Mouse (Mus musculus): ENCODE results near the gene Taf9. TPM values are rescaled to one million over a fixed set of nuclear protein-coding genes. Genes with fewer than 3 reads are reported as not detected.
A peak's percentile ranks its signal among the peaks of the same experiment; 100 is the strongest.

The Taf9 gene
- polyA plus RNA-seq, 1 experiment from 2014 or later: 22.4 TPM

- peaks cover 10% of the 10 kb centered on the region for H3K27me3 ChIP-seq (ENCODE audit: control insufficient read depth, insufficient read depth, low read length)
- H3K27ac ChIP-seq (ENCODE audit: low read depth, low read length): no peak overlapping the region
- H3K4me1 ChIP-seq (replicated peaks; ENCODE audit: control insufficient read depth, insufficient read depth, low read length): peaks cover 3% of the 10 kb centered on the region; the same call in 1 of the 2 replicates
- no peaks in the 10 kb centered on the region for H3K9me3 ChIP-seq (ENCODE audit: control insufficient read depth, low read length)
- H3K9ac ChIP-seq (ENCODE audit: low read depth, low read length): no peak overlapping the region
- 59% methylated on average over 2 of the region's 2 CpGs for WGBS
- H3K4me2 ChIP-seq (replicated peaks; ENCODE audit: low read depth, low read length): no peak overlapping the region
- no peak for ATAC-seq (ENCODE audit: low FRiP score)
- no peak for DNase-seq (ENCODE audit: low spot score)
- no peaks in the 10 kb centered on the region for H3K36me3 ChIP-seq (ENCODE audit: control insufficient read depth, insufficient read depth, low read length)
- no peak overlapping the region for H3K4me3 ChIP-seq (ENCODE audit: low read depth, low read length)
These were observed 38.5 kb upstream of the Taf9 start for GRCm38 (mm10) chr13:100612903-100613302.

- Histone ChIP-seq H3K36me3 (ENCODE audit: control insufficient read depth, insufficient read depth, low read length) (no peaks in the 10 kb centered on the region), H3K27ac (ENCODE audit: low read depth, low read length) (no peak within 1 kb of the TSS), H3K4me1 (replicated peaks; ENCODE audit: control insufficient read depth, insufficient read depth, low read length) (peaks cover 3% of the 10 kb centered on the region; the same call in 1 of the 2 replicates), H3K27me3 (ENCODE audit: control insufficient read depth, insufficient read depth, low read length) (peaks cover 10% of the 10 kb centered on the region), H3K4me3 (ENCODE audit: low read depth, low read length) (peak within 1 kb of the TSS; percentile 49), H3K4me2 (replicated peaks; ENCODE audit: low read depth, low read length) (peak within 1 kb of the TSS; percentile 97), H3K9me3 (ENCODE audit: control insufficient read depth, low read length) (no peaks in the 10 kb centered on the region), H3K9ac (ENCODE audit: low read depth, low read length) (peak within 1 kb of the TSS; percentile 73)
- DNase-seq (ENCODE audit: low spot score) (peak; percentile 48), ATAC-seq (ENCODE audit: low FRiP score) (peak; percentile 51)
- WGBS: 2% methylated on average over 72 of the region's 77 CpGs
These were observed 34.9 kb upstream of the Taf9 start, which contains the start of gene Marveld2 for GRCm38 (mm10) chr13:100616181-100617087. Marveld2 (minus strand) TSS chr13:100616971.

GRCm38 (mm10) chr13:100617583-100617982 lies 33.8 kb upstream of the Taf9 start:
- no peaks in the 10 kb centered on the region for H3K9me3 ChIP-seq (ENCODE audit: control insufficient read depth, low read length)
- peaks cover 3% of the 10 kb centered on the region; the same call in 1 of the 2 replicates for H3K4me1 ChIP-seq (replicated peaks; ENCODE audit: control insufficient read depth, insufficient read depth, low read length)
- no peak overlapping the region for H3K27ac ChIP-seq (ENCODE audit: low read depth, low read length)
- no peak overlapping the region for H3K4me2 ChIP-seq (replicated peaks; ENCODE audit: low read depth, low read length)
- H3K36me3 ChIP-seq (ENCODE audit: control insufficient read depth, insufficient read depth, low read length): no peaks in the 10 kb centered on the region
- no peak for DNase-seq (ENCODE audit: low spot score)
- peaks cover 10% of the 10 kb centered on the region for H3K27me3 ChIP-seq (ENCODE audit: control insufficient read depth, insufficient read depth, low read length)
- H3K9ac ChIP-seq (ENCODE audit: low read depth, low read length): no peak overlapping the region
- ATAC-seq (ENCODE audit: low FRiP score): no peak
- WGBS: 81% methylated on average over 13 of the region's 13 CpGs
- no peak overlapping the region for H3K4me3 ChIP-seq (ENCODE audit: low read depth, low read length)

- Histone ChIP-seq H3K4me2 (replicated peaks; ENCODE audit: low read depth, low read length) (no peak overlapping the region), H3K9ac (ENCODE audit: low read depth, low read length) (no peak overlapping the region), H3K27me3 (ENCODE audit: control insufficient read depth, insufficient read depth, low read length) (no peaks in the 10 kb centered on the region; the same call in 1 of the 2 replicates), H3K4me1 (replicated peaks; ENCODE audit: control insufficient read depth, insufficient read depth, low read length) (no peaks in the 10 kb centered on the region), H3K4me3 (ENCODE audit: low read depth, low read length) (no peak overlapping the region), H3K9me3 (ENCODE audit: control insufficient read depth, low read length) (no peaks in the 10 kb centered on the region), H3K27ac (ENCODE audit: low read depth, low read length) (no peak overlapping the region), H3K36me3 (ENCODE audit: control insufficient read depth, insufficient read depth, low read length) (0 out of 2 replicates have a peak, but pooled peaks cover 3% of the 10 kb centered on the region)
- 87% methylated on average over 4 of the region's 4 CpGs for WGBS
- no peak for ATAC-seq (ENCODE audit: low FRiP score)
- no peak for DNase-seq (ENCODE audit: low spot score)
These were observed 29.1 kb upstream of the Taf9 start for GRCm38 (mm10) chr13:100622241-100622640.

- Histone ChIP-seq H3K9ac (ENCODE audit: low read depth, low read length) (no peak overlapping the region), H3K27me3 (ENCODE audit: control insufficient read depth, insufficient read depth, low read length) (no peaks in the 10 kb centered on the region), H3K4me2 (replicated peaks; ENCODE audit: low read depth, low read length) (no peak overlapping the region), H3K9me3 (ENCODE audit: control insufficient read depth, low read length) (no peaks in the 10 kb centered on the region), H3K36me3 (ENCODE audit: control insufficient read depth, insufficient read depth, low read length) (no peaks in the 10 kb centered on the region), H3K4me3 (ENCODE audit: low read depth, low read length) (no peak overlapping the region), H3K4me1 (replicated peaks; ENCODE audit: control insufficient read depth, insufficient read depth, low read length) (no peaks in the 10 kb centered on the region), H3K27ac (ENCODE audit: low read depth, low read length) (no peak overlapping the region)
- no peak for DNase-seq (ENCODE audit: low spot score)
- no peak for ATAC-seq (ENCODE audit: low FRiP score)
- 97% methylated on average over 3 of the region's 3 CpGs for WGBS
These were observed 17.2 kb upstream of the Taf9 start for GRCm38 (mm10) chr13:100634106-100634691.

- H3K27me3 ChIP-seq (ENCODE audit: control insufficient read depth, insufficient read depth, low read length): no peaks in the 10 kb centered on the region
- no peak for DNase-seq (ENCODE audit: low spot score)
- ATAC-seq (ENCODE audit: low FRiP score): no peak
- WGBS: 97% methylated on average over 4 of the region's 4 CpGs
- no peak overlapping the region for H3K4me2 ChIP-seq (replicated peaks; ENCODE audit: low read depth, low read length)
- peaks cover 8% of the 10 kb centered on the region; the same call in 1 of the 2 replicates for H3K36me3 ChIP-seq (ENCODE audit: control insufficient read depth, insufficient read depth, low read length)
- H3K9me3 ChIP-seq (ENCODE audit: control insufficient read depth, low read length): no peaks in the 10 kb centered on the region
- no peak overlapping the region for H3K27ac ChIP-seq (ENCODE audit: low read depth, low read length)
- H3K4me1 ChIP-seq (replicated peaks; ENCODE audit: control insufficient read depth, insufficient read depth, low read length): no peaks in the 10 kb centered on the region
- no peak overlapping the region for H3K4me3 ChIP-seq (ENCODE audit: low read depth, low read length)
- no peak overlapping the region for H3K9ac ChIP-seq (ENCODE audit: low read depth, low read length)
These were observed 8.7 kb upstream of the Taf9 start for GRCm38 (mm10) chr13:100642471-100643209.

GRCm38 (mm10) chr13:100648223-100648622 lies 3.2 kb upstream of the Taf9 start:
- H3K27ac ChIP-seq (ENCODE audit: low read depth, low read length): no peak overlapping the region
- no peak overlapping the region for H3K9ac ChIP-seq (ENCODE audit: low read depth, low read length)
- H3K4me3 ChIP-seq (ENCODE audit: low read depth, low read length): no peak overlapping the region
- no peaks in the 10 kb centered on the region; the same call in 1 of the 2 replicates for H3K4me1 ChIP-seq (replicated peaks; ENCODE audit: control insufficient read depth, insufficient read depth, low read length)
- no peaks in the 10 kb centered on the region for H3K27me3 ChIP-seq (ENCODE audit: control insufficient read depth, insufficient read depth, low read length)
- H3K9me3 ChIP-seq (ENCODE audit: control insufficient read depth, low read length): no peaks in the 10 kb centered on the region
- no peak for ATAC-seq (ENCODE audit: low FRiP score)
- 96% methylated on average over 8 of the region's 8 CpGs for WGBS
- H3K4me2 ChIP-seq (replicated peaks; ENCODE audit: low read depth, low read length): no peak overlapping the region
- no peak for DNase-seq (ENCODE audit: low spot score)
- peaks cover 3% of the 10 kb centered on the region; the same call in 1 of the 2 replicates for H3K36me3 ChIP-seq (ENCODE audit: control insufficient read depth, insufficient read depth, low read length)

GRCm38 (mm10) chr13:100650550-100651438 lies 585 bp upstream of the Taf9 start, which contains the start of the genes Ak6 and Rad17:
Ak6 (plus strand) TSS chr13:100650979.
Rad17 (minus strand) TSS chr13:100651051.
- Histone ChIP-seq H3K27ac (ENCODE audit: low read depth, low read length) (peak within 1 kb of the TSS; percentile 91), H3K9me3 (ENCODE audit: control insufficient read depth, low read length) (no peaks in the 10 kb centered on the region), H3K27me3 (ENCODE audit: control insufficient read depth, insufficient read depth, low read length) (no peaks in the 10 kb centered on the region), H3K36me3 (ENCODE audit: control insufficient read depth, insufficient read depth, low read length) (no peaks in the 10 kb centered on the region), H3K4me3 (ENCODE audit: low read depth, low read length) (peak within 1 kb of the TSS; percentile 92), H3K4me2 (replicated peaks; ENCODE audit: low read depth, low read length) (peak within 1 kb of the TSS; percentile 83), H3K4me1 (replicated peaks; ENCODE audit: control insufficient read depth, insufficient read depth, low read length) (no peaks in the 10 kb centered on the region; the same call in 1 of the 2 replicates), H3K9ac (ENCODE audit: low read depth, low read length) (peak within 1 kb of the TSS; percentile 88)
- DNase-seq (ENCODE audit: low spot score): peak; percentile 94
- WGBS: under 1% methylated on average over 69 of the region's 73 CpGs
- ATAC-seq (ENCODE audit: low FRiP score): peak; percentile 99

Measured in hindbrain, embryonic 11.5 days (tissue).